Mouse (Mus musculus) small intestine, adult 2 months (tissue): ENCODE measurements around the gene Rgr. TPM values are rescaled to one million over a fixed set of nuclear protein-coding genes. Genes with fewer than 3 reads are reported as not detected.
"Not testable (repeated sequence)": the region's sequence is repeated elsewhere in the genome, so short reads cannot be mapped to it uniquely, and the experiment has no call there.

Experiments
- H3K27ac ChIP-seq: fragments of 200-500 bp; 2 replicates; pipeline ENCODE4 v1.5.1; 2012; ENCODE audit warnings: low read depth, low read length, control low read depth, inconsistent platforms; ENCODE audit not compliant: insufficient read depth
- H3K27me3 ChIP-seq: fragments of 200-500 bp; 2 replicates; pipeline ENCODE4 v1.6.1; 2012; ENCODE audit warnings: mild to moderate bottlenecking, moderate library complexity, low read length, inconsistent platforms; ENCODE audit not compliant: control insufficient read depth, insufficient read depth
- H3K36me3 ChIP-seq: fragments of 200-500 bp; 2 replicates; pipeline ENCODE4 v1.6.1; 2012; ENCODE audit warnings: mild to moderate bottlenecking, low read length, control low read depth, inconsistent platforms; ENCODE audit not compliant: control insufficient read depth, insufficient read depth
- H3K4me1 ChIP-seq: fragments of 200-500 bp; 2 replicates; pipeline ENCODE4 v1.6.1; 2012; ENCODE audit warnings: low read length, inconsistent platforms, mixed read lengths; ENCODE audit not compliant: control insufficient read depth, insufficient read depth, insufficient read length
- H3K4me3 ChIP-seq: fragments of 200-500 bp; 2 replicates; pipeline ENCODE4 v1.5.1; 2012; ENCODE audit warnings: low read depth, mild to moderate bottlenecking, control low read depth, inconsistent platforms, low read length, moderate library complexity
- CTCF ChIP-seq: fragments of 200-500 bp; IDR thresholded peaks from 2 replicates; pipeline ENCODE4 v1.5.1; 2012; ENCODE audit warnings: low read depth, mild to moderate bottlenecking, control low read depth, inconsistent platforms, low read length, moderate library complexity, mixed read lengths; ENCODE audit not compliant: insufficient replicate concordance, insufficient read length; ENCODE audit errors: extremely low read depth
- POLR2A ChIP-seq: fragments of 200-500 bp; IDR thresholded peaks from 2 replicates; pipeline ENCODE4 v1.6.1; 2012; ENCODE audit warnings: low read depth, mild to moderate bottlenecking, control low read depth, inconsistent platforms, low read length, moderate library complexity
- WGBS: fragments of 180-500 bp; shearing (Covaris S2); methylation state at CpG from one replicate; pipeline ENCODE4 v1.1.7; 2018; 5-methylcytosine and 5-hydroxymethylcytosine counted together
- polyA plus RNA-seq: library from polyadenylated mRNA; depleted of rRNA; stranded (reverse); fragments of >200 nt; gene quantifications from 2 replicates; pipeline ENCODE4 v1.2.3, GENCODE M21; 2012; rRNA removed

Rgr gene
- polyA plus RNA-seq, 1 experiment, result not detected

GRCm38 (mm10) chr14:37003431-37004095, 45.2 kb downstream of the Rgr start:
- Histone ChIP-seq H3K4me3 (no peak overlapping the region), H3K36me3 (no peaks in the 10 kb centered on the region), H3K27me3 (no peaks in the 10 kb centered on the region), H3K27ac (no peak overlapping the region), H3K4me1 (peaks cover 4% of the 10 kb centered on the region; the same call in 1 of the 2 replicates)
- WGBS, result 78% methylated on average over 8 of the region's 8 CpGs
- no peak for TF ChIP-seq POLR2A
- no peak for TF ChIP-seq CTCF

GRCm38 (mm10) chr14:37002852-37003251, 45.9 kb downstream of the Rgr start:
- TF ChIP-seq POLR2A, result no peak
- no peak for TF ChIP-seq CTCF
- H3K27ac ChIP-seq, result no peak overlapping the region
- no peak overlapping the region for H3K4me3 ChIP-seq
- H3K27me3 ChIP-seq, result no peaks in the 10 kb centered on the region
- 75% methylated on average over 2 of the region's 2 CpGs for WGBS
- H3K4me1 ChIP-seq, result peaks cover 4% of the 10 kb centered on the region; the same call in 1 of the 2 replicates
- H3K36me3 ChIP-seq, result no peaks in the 10 kb centered on the region

DNA sequence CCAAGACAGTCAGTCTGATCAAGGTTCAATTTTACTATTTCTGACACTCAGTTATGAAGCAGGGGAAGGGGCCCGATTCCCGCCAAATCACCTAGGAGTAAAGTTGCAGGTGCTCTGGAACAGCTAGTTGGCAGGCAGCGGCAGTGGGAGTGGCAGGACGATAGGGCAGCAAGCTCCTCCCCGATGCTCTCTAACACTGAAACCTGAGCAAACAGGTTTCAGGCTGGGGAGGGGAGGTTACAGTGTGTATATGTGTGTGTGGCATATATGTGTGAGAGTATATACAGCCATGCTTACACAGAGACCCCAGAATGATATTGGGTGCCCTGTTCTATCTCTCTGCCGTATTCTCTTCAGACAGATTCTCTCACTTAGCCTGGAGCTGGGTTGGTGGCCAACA, 48.0 kb downstream of the Rgr start:
- not testable (repeated sequence) for H3K27me3 ChIP-seq, H3K36me3 ChIP-seq, H3K4me3 ChIP-seq, H3K27ac ChIP-seq, H3K4me1 ChIP-seq
- 32% methylated on average over 6 of the region's 6 CpGs for WGBS

DNA sequence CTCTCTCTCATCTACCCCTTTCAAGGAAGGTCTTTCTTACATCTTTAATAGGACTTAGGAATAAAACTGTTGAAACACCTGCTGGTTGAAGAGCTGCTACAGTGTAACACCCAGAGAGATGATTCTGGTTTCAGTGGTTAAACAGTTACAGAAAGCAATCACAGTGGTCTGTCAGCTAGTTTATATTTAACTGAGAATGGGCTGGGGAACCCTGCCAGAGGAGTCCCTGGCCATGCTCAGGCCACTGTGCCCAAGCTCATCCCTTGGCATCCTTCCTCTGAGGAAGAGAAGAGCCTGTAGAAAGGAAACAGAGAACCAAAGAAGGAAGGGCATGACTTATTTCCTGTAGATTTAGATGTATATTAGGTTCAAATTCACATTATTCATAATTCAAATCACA, 59.0 kb downstream of the Rgr start:
- no peak for TF ChIP-seq CTCF
- no peak for TF ChIP-seq POLR2A
- no peak overlapping the region for H3K4me3 ChIP-seq
- H3K27ac ChIP-seq, result no peak overlapping the region
- H3K36me3 ChIP-seq, result no peaks in the 10 kb centered on the region
- H3K4me1 ChIP-seq, result peaks cover 2% of the 10 kb centered on the region; the same call in 1 of the 2 replicates
- H3K27me3 ChIP-seq, result no peaks in the 10 kb centered on the region

GRCm38 (mm10) chr14:36985693-36986092, 63.1 kb downstream of the Rgr start:
- Histone ChIP-seq H3K4me1 (peaks cover 2% of the 10 kb centered on the region; the same call in 1 of the 2 replicates), H3K27ac (no peak overlapping the region), H3K4me3 (no peak overlapping the region), H3K27me3 (no peaks in the 10 kb centered on the region), H3K36me3 (no peaks in the 10 kb centered on the region)
- WGBS, result 65% methylated on average over 3 of the region's 3 CpGs
- no peak for TF ChIP-seq POLR2A
- TF ChIP-seq CTCF, result no peak

Other genes with a start within 250 kb of the Rgr start
- 6.4 and 12.8 TPM in 2 replicates for gene Ccser2, start 80.2 kb downstream of the Rgr start, polyA plus RNA-seq
- not detected in 2 replicates for gene Lrit1, start 5.9 kb upstream of the Rgr start, polyA plus RNA-seq
- not detected in 2 replicates for gene Lrit2, start 19.0 kb upstream of the Rgr start, polyA plus RNA-seq
- 0.11 and 0.13 TPM in 2 replicates for gene Cdhr1, start 49.4 kb upstream of the Rgr start, polyA plus RNA-seq
- 0.38 and 3.6 TPM in 2 replicates for gene 2610528A11Rik, start 65.1 kb upstream of the Rgr start, polyA plus RNA-seq
- gene Ghitm, start 86.3 kb upstream of the Rgr start, polyA plus RNA-seq, result 46.3 and 87.9 TPM in 2 replicates